Mouse (Mus musculus): Measurements from ENCODE around the gene Ambra1.

GRCm38 (mm10) chr2:91948151-91948509 is 218.2 kb downstream of the Ambra1 start:
- TF ChIP-seq CTCF (IDR thresholded peaks at IDR 0.05; ENCODE audit: control insufficient read depth, insufficient read depth, insufficient read length) (no peak), FOSL1 (IDR thresholded peaks at IDR 0.05; ENCODE audit: insufficient read depth, low read length, poor library complexity, severe bottlenecking) (no peak), MAX (IDR thresholded peaks at IDR 0.05) (no peak), USF1 (IDR thresholded peaks at IDR 0.05; ENCODE audit: low read depth) (no peak), MYOD1 (IDR thresholded peaks at IDR 0.05; ENCODE audit: control insufficient read depth, insufficient read length, low read depth) (no peak), CEBPB (IDR thresholded peaks at IDR 0.05; ENCODE audit: low read depth) (no peak)

Measured in C2C12 (cell line).